Mouse (Mus musculus) kidney, adult 2 months (tissue): ENCODE measurements around the gene Col9a2. TPM values are rescaled to one million over a fixed set of nuclear protein-coding genes. Genes with fewer than 3 reads are reported as not detected.

Experiments
- DNase-seq: peaks from one replicate; pipeline ENCODE4 v3.0.0; 2021
- H3K27ac ChIP-seq: fragments of 200-500 bp; 2 replicates; pipeline ENCODE4 v1.5.1; 2012; ENCODE audit warnings: low read depth, low read length, control low read depth, inconsistent platforms; ENCODE audit not compliant: insufficient read depth
- H3K27me3 ChIP-seq: fragments of 200-500 bp; replicated peaks from 2 replicates; pipeline ENCODE4 v1.6.1; 2012; ENCODE audit warnings: mild to moderate bottlenecking, moderate library complexity, low read length, inconsistent platforms; ENCODE audit not compliant: control insufficient read depth, insufficient read depth
- H3K36me3 ChIP-seq: fragments of 200-500 bp; 2 replicates; pipeline ENCODE4 v1.6.1; 2012; ENCODE audit warnings: mild to moderate bottlenecking, moderate library complexity, low read length, inconsistent platforms; ENCODE audit not compliant: control insufficient read depth, insufficient read depth
- H3K4me1 ChIP-seq: fragments of 200-500 bp; 2 replicates; pipeline ENCODE4 v1.6.1; 2011; ENCODE audit warnings: low read length; ENCODE audit not compliant: control insufficient read depth, insufficient read depth
- H3K4me3 ChIP-seq: fragments of 200-500 bp; 2 replicates; pipeline ENCODE4 v1.5.1; 2011; ENCODE audit warnings: mild to moderate bottlenecking, low read depth, low read length, control low read depth; ENCODE audit not compliant: insufficient read depth
- CTCF ChIP-seq: fragments of 200-500 bp; conservative IDR thresholded peaks from 2 replicates; pipeline ENCODE4 v1.5.1; 2011; ENCODE audit warnings: low read depth, mild to moderate bottlenecking, control low read depth, low read length, moderate library complexity, mixed read lengths; ENCODE audit not compliant: insufficient read depth, insufficient read length
- POLR2A ChIP-seq: fragments of 200-500 bp; IDR thresholded peaks from one replicate; pipeline ENCODE4 v1.6.1; 2011; ENCODE audit warnings: low read depth, low read length, control low read depth
- WGBS: fragments of 180-500 bp; shearing (Covaris S2); methylation state at CpG from one replicate; pipeline ENCODE4 v1.1.7; 2018; 5-methylcytosine and 5-hydroxymethylcytosine counted together
- polyA plus RNA-seq: library from polyadenylated mRNA; depleted of rRNA; stranded (reverse); fragments of >200 nt; gene quantifications from 2 replicates; pipeline ENCODE4 v1.2.3, GENCODE M21; 2012

Col9a2 gene
- polyA plus RNA-seq, 1 experiment: not detected

GRCm38 (mm10) chr4:121003611-121004091, 35.5 kb upstream of the Col9a2 start:
- Histone ChIP-seq H3K27me3 (no peaks in the 10 kb centered on the region), H3K27ac (no peak overlapping the region; the same call in 1 of the 2 replicates), H3K36me3 (no peaks in the 10 kb centered on the region), H3K4me3 (no peak overlapping the region), H3K4me1 (peaks cover 12% of the 10 kb centered on the region)
- 23% methylated on average over 3 of the region's 3 CpGs for WGBS
- TF ChIP-seq CTCF: no peak
- TF ChIP-seq POLR2A: no peak
- DNase-seq: no peak

- no peaks in the 10 kb centered on the region for H3K36me3 ChIP-seq
- TF ChIP-seq CTCF (no peak), POLR2A (no peak)
- H3K27ac ChIP-seq: peak overlapping the region; percentile 12
- WGBS: 50% methylated on average over 4 of the region's 4 CpGs
- peak; percentile 20 for DNase-seq
- peaks cover 19% of the 10 kb centered on the region for H3K4me1 ChIP-seq
- no peak overlapping the region for H3K4me3 ChIP-seq
- H3K27me3 ChIP-seq: no peaks in the 10 kb centered on the region
Observed at GRCm38 (mm10) chr4:121004679-121005078, 34.5 kb upstream of the Col9a2 start.

GRCm38 (mm10) chr4:121007006-121007405, 32.2 kb upstream of the Col9a2 start:
- no peak for DNase-seq
- TF ChIP-seq CTCF (no peak), POLR2A (no peak)
- no peaks in the 10 kb centered on the region for H3K36me3 ChIP-seq
- H3K27me3 ChIP-seq: no peaks in the 10 kb centered on the region
- peaks cover 19% of the 10 kb centered on the region for H3K4me1 ChIP-seq
- H3K4me3 ChIP-seq: no peak overlapping the region
- no peak overlapping the region for H3K27ac ChIP-seq

GRCm38 (mm10) chr4:121008071-121008745, 31.0 kb upstream of the Col9a2 start:
- H3K27me3 ChIP-seq: no peaks in the 10 kb centered on the region
- DNase-seq: no peak
- TF ChIP-seq CTCF (no peak), POLR2A (no peak)
- peaks cover 11% of the 10 kb centered on the region; the same call in 1 of the 2 replicates for H3K4me1 ChIP-seq
- H3K36me3 ChIP-seq: no peaks in the 10 kb centered on the region
- 62% methylated on average over 3 of the region's 3 CpGs for WGBS
- H3K4me3 ChIP-seq: no peak overlapping the region
- H3K27ac ChIP-seq: no peak overlapping the region

- no peak for DNase-seq
- H3K4me3 ChIP-seq: no peak overlapping the region
- H3K27ac ChIP-seq: no peak overlapping the region
- 69% methylated on average over 5 of the region's 5 CpGs for WGBS
- peaks cover 11% of the 10 kb centered on the region; the same call in 1 of the 2 replicates for H3K4me1 ChIP-seq
- TF ChIP-seq POLR2A: no peak
- no peak for TF ChIP-seq CTCF
- no peaks in the 10 kb centered on the region for H3K36me3 ChIP-seq
- no peaks in the 10 kb centered on the region for H3K27me3 ChIP-seq
Observed at GRCm38 (mm10) chr4:121009151-121009550, 30.0 kb upstream of the Col9a2 start.

- no peaks in the 10 kb centered on the region for H3K36me3 ChIP-seq
- H3K27ac ChIP-seq: no peak overlapping the region
- H3K27me3 ChIP-seq: no peaks in the 10 kb centered on the region
- no peak for DNase-seq
- TF ChIP-seq CTCF (no peak), POLR2A (no peak)
- H3K4me3 ChIP-seq: no peak overlapping the region
- whole genome bisulfite sequencing: 81% methylated on average over 11 of the region's 11 CpGs
- H3K4me1 ChIP-seq: peaks cover 16% of the 10 kb centered on the region; the same call in 1 of the 2 replicates
Observed at GRCm38 (mm10) chr4:121010770-121011549, 28.2 kb upstream of the Col9a2 start.
